Mouse (Mus musculus) heart, postnatal 4 days (tissue): ENCODE measurements around the gene Kif18b. TPM values are rescaled to one million over a fixed set of nuclear protein-coding genes. Genes with fewer than 3 reads are reported as not detected.
A peak's percentile ranks its signal among the peaks of the same experiment; 100 is the strongest.

Experiments
- DNase-seq: peaks from one replicate; pipeline ENCODE4 v3.0.0; 2021
- total RNA-seq, 2 experiments: library from RNA; stranded (reverse); gene quantifications; 2 replicates each; pipeline ENCODE4 v1.2.3; 2021

Gene Kif18b
- total RNA-seq, 2 experiments from 2014 or later, result 16.7 to 17.8 TPM

DNA sequence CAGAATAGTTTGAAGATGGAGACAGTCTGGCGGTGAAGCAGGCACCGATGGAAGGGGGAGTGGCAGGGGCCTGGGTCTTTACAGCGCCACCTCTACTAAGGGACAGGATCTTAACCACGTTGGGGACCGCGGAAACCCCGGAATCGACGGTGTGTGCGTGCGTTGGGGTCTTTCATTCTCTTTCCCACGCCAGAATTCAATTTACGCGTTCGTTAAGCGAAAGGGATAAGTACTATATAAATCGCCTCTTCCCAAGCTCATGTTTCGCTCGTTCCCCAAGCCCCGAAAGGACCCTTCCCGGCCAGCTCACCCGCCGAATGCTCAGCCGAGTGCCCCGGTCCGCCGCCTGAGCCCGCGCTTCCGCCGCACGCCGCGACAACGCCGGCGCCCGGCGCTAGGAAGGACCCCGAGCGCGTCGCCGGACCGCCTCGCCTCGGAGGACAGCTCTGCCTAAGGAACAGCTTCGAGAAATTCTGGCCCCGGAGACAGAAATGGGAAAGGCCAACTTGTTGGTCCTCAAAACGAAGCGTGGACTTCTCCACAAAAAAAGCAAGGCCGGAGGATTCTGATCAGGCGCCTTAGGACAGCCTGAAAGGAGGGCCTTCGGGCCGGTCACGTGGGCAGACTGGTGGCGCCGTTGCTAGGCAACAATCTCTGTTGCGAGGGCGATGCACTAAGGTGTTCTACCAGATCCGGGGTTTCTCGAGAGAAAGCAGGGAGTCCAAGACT lies 44.2 kb downstream of the Kif18b start, which contains the start of the genes Eftud2 and Ccdc103:
Gene Eftud2 (minus strand): TSS at position 401 of the 729 bp plus-strand sequence.
Gene Ccdc103 (plus strand): TSS at position 620 of the 729 bp plus-strand sequence.
- DNase-seq, result peak; percentile 94

DNA sequence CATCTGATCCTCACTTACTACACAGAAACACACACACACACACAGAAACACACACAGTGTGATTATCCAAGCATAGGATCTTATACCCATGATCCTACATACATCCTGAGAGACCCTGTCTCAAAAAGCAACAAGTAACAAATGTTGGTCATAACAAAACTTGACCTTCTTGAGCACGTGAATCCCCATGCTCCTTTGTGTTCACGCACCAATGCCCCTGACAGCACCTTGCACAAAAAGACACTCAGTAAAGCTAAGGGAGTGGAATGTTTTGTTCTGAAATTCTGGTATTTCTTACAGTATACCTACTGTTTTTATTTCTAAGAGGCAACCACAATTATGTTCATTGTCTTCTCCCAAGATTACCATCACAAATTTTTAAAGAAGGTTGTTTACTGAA lies 45.4 kb downstream of the Kif18b start:
- DNase-seq, result no peak

DNA sequence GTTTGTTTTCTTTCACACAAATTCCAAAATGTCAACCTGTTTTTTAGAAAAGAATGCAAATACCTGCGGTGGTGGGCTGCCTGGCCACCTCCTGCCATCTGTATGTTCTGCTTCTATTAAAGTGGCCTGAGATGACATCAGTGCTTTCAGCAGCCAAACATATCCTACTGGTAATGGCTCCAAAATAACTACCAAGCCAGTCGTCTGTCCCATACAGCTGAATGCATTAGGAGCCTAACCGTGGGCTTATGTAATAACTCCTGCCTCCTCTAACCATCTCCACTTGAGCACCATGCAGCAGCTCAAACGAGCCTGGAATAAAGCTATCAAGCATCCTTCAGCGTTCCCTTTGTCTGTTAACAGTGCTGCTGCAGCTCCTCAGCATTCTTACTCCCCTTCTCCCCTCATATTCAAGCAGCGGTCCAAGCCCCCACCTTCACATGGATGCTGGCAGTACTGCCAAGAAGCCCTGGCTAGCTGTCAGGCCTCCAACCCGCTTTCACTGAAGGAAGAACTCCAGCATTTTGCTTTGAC lies 50.1 kb downstream of the Kif18b start:
- DNase-seq, result no peak

DNA sequence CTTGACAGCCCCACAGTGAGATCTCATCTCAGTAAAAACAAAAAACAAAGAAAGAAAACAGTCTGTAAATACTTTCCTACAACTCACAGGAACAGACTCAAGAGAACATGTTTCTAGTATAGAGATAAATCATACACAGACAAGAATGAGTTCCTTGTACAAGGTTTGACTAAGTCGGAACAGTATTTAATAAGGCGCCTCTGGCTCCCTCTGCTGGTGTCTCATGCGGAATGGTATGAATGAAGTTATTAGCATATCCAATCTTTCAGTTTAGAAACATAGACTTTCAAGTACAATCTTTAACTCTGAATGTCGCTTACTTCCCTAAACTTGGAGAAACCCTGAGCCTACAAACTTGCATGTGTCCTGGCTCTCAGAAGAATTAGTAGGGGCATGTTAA lies 60.7 kb downstream of the Kif18b start:
- peak; percentile 81 for DNase-seq

DNA sequence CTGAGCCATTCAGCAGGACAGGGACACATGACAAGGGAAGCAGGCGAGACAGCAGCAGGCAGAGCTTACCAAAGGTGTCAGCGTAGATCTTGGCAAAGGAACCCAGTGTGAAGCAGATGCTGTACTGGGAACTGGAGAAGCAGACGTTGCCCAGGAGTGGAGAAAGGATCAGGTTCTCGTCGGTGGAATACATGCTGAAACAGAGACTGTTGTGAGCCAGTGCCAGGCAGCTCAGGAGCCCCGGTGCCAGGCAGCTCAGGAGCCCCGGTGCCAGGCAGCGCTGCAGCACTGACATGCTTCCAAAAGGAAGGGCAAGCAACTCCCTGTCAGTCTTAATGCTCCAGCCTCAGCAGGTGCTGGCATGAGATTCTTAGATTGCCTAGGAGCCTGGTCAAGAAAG lies 65.0 kb downstream of the Kif18b start:
- DNase-seq, result no peak

DNA sequence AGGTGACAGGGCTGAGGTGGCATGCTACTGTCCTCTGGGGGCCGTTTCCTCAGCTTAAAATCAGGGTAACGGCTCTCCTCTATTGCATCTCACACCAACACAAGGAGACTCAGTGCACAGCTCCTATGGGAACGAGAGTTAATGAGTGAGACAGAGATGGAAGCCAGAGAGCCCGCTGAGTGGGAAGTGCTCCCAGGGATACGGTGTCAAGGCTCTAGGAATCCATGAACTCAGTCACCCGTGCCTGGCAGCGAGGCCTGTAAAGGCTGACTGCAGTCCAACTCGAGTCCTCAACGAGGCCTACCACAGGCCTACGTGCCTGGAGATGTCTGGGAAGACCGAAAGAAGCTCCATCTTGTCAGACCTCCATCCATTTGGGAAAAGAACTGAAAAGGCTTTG lies 66.0 kb downstream of the Kif18b start:
- DNase-seq, result no peak

DNA sequence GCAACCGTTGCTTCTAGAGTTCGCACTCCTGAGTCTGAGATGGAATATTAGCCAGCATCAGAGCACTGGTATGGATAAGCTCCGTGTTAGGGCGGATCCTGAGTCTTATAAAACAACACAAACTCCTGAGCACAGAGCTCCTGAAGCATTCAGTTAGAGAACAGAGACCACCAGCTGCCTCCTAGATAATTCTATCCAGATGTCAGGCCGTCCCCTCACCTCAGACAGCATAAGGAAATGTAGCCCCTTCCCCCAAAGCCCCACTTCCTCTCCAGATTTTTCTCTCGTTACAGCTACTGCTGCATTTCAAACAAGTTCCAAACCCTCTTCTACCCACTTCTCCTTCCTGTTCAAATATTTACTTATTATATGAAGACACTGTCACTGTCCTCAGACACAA lies 69.0 kb downstream of the Kif18b start:
- DNase-seq, result no peak

Other genes starting within 250 kb of the Kif18b start
- gene Ccdc43, start 227.3 kb downstream of the Kif18b start, total RNA-seq, result 10 to 100 TPM; 21.8 to 23.2 TPM
- 1 to 10 TPM; 6.9 TPM for gene Adam11, start 163.7 kb downstream of the Kif18b start, total RNA-seq
- 10 to 100 TPM; 78.3 to 83.0 TPM for gene Gjc1, start 105.4 kb downstream of the Kif18b start, total RNA-seq
- 1 to 10 TPM; 9.3 to 9.8 TPM for gene Higd1b, start 89.3 kb downstream of the Kif18b start, total RNA-seq
- 10 to 100 TPM; 71.6 to 78.1 TPM for gene Eftud2, start 44.1 kb downstream of the Kif18b start, total RNA-seq
- gene Ccdc103, start 43.9 kb downstream of the Kif18b start, total RNA-seq, result under 1 TPM in 1 of 2 experiments, not detected in 1; 0.54 TPM
- not detected for gene Fam187a, start 40.0 kb downstream of the Kif18b start, total RNA-seq
- gene Gfap, start 24.2 kb downstream of the Kif18b start, total RNA-seq, result under 1 TPM; 0.14 to 0.26 TPM
- under 1 TPM; 0.36 to 0.55 TPM for gene C1ql1, start 21.6 kb upstream of the Kif18b start, total RNA-seq
- gene Nmt1, start 103.1 kb upstream of the Kif18b start, total RNA-seq, result 10 to 100 TPM; 57.6 to 62.7 TPM
- gene Dcakd, start 103.2 kb upstream of the Kif18b start, total RNA-seq, result 10 to 100 TPM; 76.4 to 77.9 TPM
- 10 to 100 TPM; 28.0 to 34.8 TPM for gene Plcd3, start 176.5 kb upstream of the Kif18b start, total RNA-seq
- 10 to 100 TPM; 25.9 to 29.2 TPM for gene Acbd4, start 176.6 kb upstream of the Kif18b start, total RNA-seq
- gene Hexim1, start 191.1 kb upstream of the Kif18b start, total RNA-seq, result 10 to 100 TPM; 14.8 to 15.7 TPM
- 1 to 10 TPM; 4.2 to 4.8 TPM for gene Hexim2, start 207.3 kb upstream of the Kif18b start, total RNA-seq
- 1 to 10 TPM; 7.4 to 8.6 TPM for gene Fmnl1, start 246.0 kb upstream of the Kif18b start, total RNA-seq